Mouse (Mus musculus) embryonic facial prominence, embryonic 13.5 days (tissue): ENCODE data around the gene Dao. TPM values are rescaled to one million over a fixed set of nuclear protein-coding genes. Genes with fewer than 3 reads are reported as not detected.
A peak's percentile ranks its signal among the peaks of the same experiment; 100 is the strongest.

ENCODE experiments used
- ATAC-seq: fragments of 200-750 bp; cut with Nextera tagmentation; 2 replicates; pipeline ENCODE4 v1.8.0; 2017; ENCODE audit warnings: low read depth; ENCODE audit not compliant: insufficient number of reproducible peaks, insufficient read depth, low FRiP score, low TSS enrichment
- H3K27ac ChIP-seq: fragments of 300-500 bp; sonication (generic); 2 replicates; pipeline ENCODE4 v1.5.1; 2015; ENCODE audit warnings: moderate library complexity, mild to moderate bottlenecking, inconsistent platforms
- H3K27me3 ChIP-seq: fragments of 300-500 bp; sonication (generic); 2 replicates; pipeline ENCODE4 v1.6.1; 2015; ENCODE audit warnings: mild to moderate bottlenecking, inconsistent platforms
- H3K36me3 ChIP-seq: fragments of 300-500 bp; sonication (generic); 2 replicates; pipeline ENCODE4 v1.6.1; 2015; ENCODE audit warnings: mild to moderate bottlenecking, inconsistent platforms
- H3K4me1 ChIP-seq: fragments of 300-500 bp; sonication (generic); 2 replicates; pipeline ENCODE4 v1.6.1; 2015; ENCODE audit warnings: inconsistent platforms
- H3K4me2 ChIP-seq: fragments of 300-500 bp; sonication (generic); 2 replicates; pipeline ENCODE4 v1.6.1; 2015; ENCODE audit warnings: moderate library complexity, mild to moderate bottlenecking, inconsistent platforms
- H3K4me3 ChIP-seq: fragments of 300-500 bp; sonication (generic); 2 replicates; pipeline ENCODE4 v1.5.1; 2015; ENCODE audit warnings: mild to moderate bottlenecking, inconsistent platforms
- H3K9ac ChIP-seq: fragments of 300-500 bp; sonication (generic); 2 replicates; pipeline ENCODE4 v1.6.1; 2015; ENCODE audit warnings: mild to moderate bottlenecking, inconsistent platforms
- H3K9me3 ChIP-seq: fragments of 300-500 bp; sonication (generic); 2 replicates; pipeline ENCODE4 v1.6.1; 2016; ENCODE audit warnings: inconsistent platforms
- WGBS: fragments of 180-500 bp; shearing (Covaris S2); methylation state at CpG from one replicate; pipeline ENCODE4 v1.1.7; 2015; ENCODE audit warnings: mixed read lengths; 5-methylcytosine and 5-hydroxymethylcytosine counted together
- polyA plus RNA-seq: library from polyadenylated mRNA; unstranded; fragments of >200 nt; fragmentation: Nextera tagmentation; extraction: Ambion mirVana; gene quantifications from 2 replicates; pipeline ENCODE4 v1.2.1, GENCODE M21; 2015

Dao gene
- polyA plus RNA-seq, 1 experiment from 2014 or later = not detected

GRCm38 (mm10) chr5:113999382-113999781, 4.1 kb upstream of the Dao start:
- Histone ChIP-seq H3K9me3 (no peaks in the 10 kb centered on the region), H3K27me3 (no peaks in the 10 kb centered on the region), H3K4me2 (no peak overlapping the region), H3K4me1 (peaks cover 7% of the 10 kb centered on the region), H3K27ac (no peak overlapping the region), H3K9ac (no peak overlapping the region), H3K4me3 (no peak overlapping the region), H3K36me3 (no peaks in the 10 kb centered on the region)
- no peak for ATAC-seq
- WGBS = 57% methylated on average over 5 of the region's 5 CpGs

GRCm38 (mm10) chr5:114004573-114004972, 1.1 kb downstream of the Dao start:
- WGBS = 83% methylated on average over 11 of the region's 11 CpGs
- H3K4me2 ChIP-seq = no peak overlapping the region
- H3K4me3 ChIP-seq = no peak overlapping the region
- no peak overlapping the region for H3K9ac ChIP-seq
- no peaks in the 10 kb centered on the region for H3K36me3 ChIP-seq
- no peak for ATAC-seq
- H3K4me1 ChIP-seq = no peaks in the 10 kb centered on the region
- no peaks in the 10 kb centered on the region for H3K27me3 ChIP-seq
- H3K9me3 ChIP-seq = no peaks in the 10 kb centered on the region
- no peak overlapping the region for H3K27ac ChIP-seq

DNA sequence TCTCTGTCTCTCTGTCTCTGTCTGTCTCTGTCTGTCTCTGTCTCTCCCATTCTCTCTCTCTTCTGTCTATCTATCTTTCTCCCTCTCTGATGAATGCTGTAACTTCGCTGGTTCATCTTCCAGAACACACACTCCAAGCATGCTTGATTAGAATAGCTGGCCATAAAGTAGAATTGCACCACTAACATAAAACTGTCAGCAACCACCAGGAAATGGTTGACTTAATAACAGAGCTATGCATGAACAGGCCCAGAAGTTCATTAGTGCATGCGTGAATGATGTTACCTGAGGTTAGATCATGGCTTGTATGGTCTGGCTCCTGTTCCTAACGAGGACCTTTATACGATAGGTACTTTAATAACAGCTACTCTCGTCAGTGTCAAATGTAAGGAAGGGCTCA, 1.6 kb downstream of the Dao start:
- 83% methylated on average over 5 of the region's 5 CpGs for WGBS
- H3K36me3 ChIP-seq = no peaks in the 10 kb centered on the region

GRCm38 (mm10) chr5:114006974-114007373, 3.5 kb downstream of the Dao start:
- Histone ChIP-seq H3K4me2 (no peak overlapping the region), H3K27ac (no peak overlapping the region), H3K9me3 (no peaks in the 10 kb centered on the region), H3K4me3 (no peak overlapping the region), H3K9ac (no peak overlapping the region), H3K36me3 (no peaks in the 10 kb centered on the region), H3K4me1 (no peaks in the 10 kb centered on the region), H3K27me3 (no peaks in the 10 kb centered on the region)
- no peak for ATAC-seq
- 70% methylated on average over 4 of the region's 4 CpGs for WGBS

More for the DNA sequence above, 1.6 kb downstream of the Dao start:
- no peaks in the 10 kb centered on the region for H3K9me3 ChIP-seq
- no peak overlapping the region for H3K4me2 ChIP-seq
- H3K27me3 ChIP-seq = no peaks in the 10 kb centered on the region
- no peaks in the 10 kb centered on the region for H3K4me1 ChIP-seq
- ATAC-seq = no peak
- H3K9ac ChIP-seq = no peak overlapping the region
- no peak overlapping the region for H3K27ac ChIP-seq
- no peak overlapping the region for H3K4me3 ChIP-seq

DNA sequence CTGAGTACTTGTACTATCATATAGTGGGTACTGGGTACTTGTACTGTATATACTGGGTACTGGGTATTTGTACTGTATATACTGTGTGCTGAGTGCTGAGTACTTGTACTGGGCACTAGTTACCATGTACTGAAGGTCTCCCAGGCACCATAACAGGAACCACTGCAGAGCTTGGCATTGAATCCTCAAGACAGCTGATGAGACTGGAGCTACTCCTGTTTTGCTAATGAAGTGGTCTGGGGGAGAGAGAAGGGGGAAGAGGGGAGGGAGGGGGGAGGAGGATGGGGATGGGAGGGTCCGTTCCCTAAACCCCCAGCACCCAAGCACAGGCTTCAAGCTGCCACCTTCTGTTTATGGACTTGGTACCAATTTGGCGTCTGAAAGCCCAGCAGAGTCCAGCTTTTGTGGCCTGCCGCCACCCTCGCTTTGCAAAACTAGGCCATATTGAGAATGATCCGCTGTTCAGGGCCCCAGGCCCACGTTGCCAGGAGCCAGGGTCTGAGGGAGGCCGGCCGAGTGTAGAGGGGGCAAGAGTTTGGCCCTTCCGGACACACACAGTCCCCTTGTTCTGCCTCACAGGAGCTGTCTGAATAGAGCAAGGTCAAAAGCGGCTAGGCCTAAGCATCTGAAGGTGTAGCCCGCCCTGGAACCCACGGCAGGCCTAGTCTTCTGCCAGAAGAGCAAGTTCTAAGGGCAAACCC, 4.4 kb downstream of the Dao start:
- H3K4me3 ChIP-seq = no peak overlapping the region
- no peaks in the 10 kb centered on the region for H3K36me3 ChIP-seq
- no peaks in the 10 kb centered on the region for H3K4me1 ChIP-seq
- no peaks in the 10 kb centered on the region for H3K9me3 ChIP-seq
- H3K27ac ChIP-seq = no peak overlapping the region
- no peaks in the 10 kb centered on the region for H3K27me3 ChIP-seq
- H3K4me2 ChIP-seq = no peak overlapping the region
- H3K9ac ChIP-seq = no peak overlapping the region
- 75% methylated on average over 12 of the region's 12 CpGs for WGBS
- no peak for ATAC-seq

- Histone ChIP-seq H3K9me3 (no peaks in the 10 kb centered on the region), H3K9ac (no peak overlapping the region), H3K27me3 (no peaks in the 10 kb centered on the region), H3K4me1 (no peaks in the 10 kb centered on the region), H3K36me3 (no peaks in the 10 kb centered on the region), H3K4me3 (no peak overlapping the region), H3K4me2 (no peak overlapping the region), H3K27ac (no peak overlapping the region)
- 68% methylated on average over 4 of the region's 4 CpGs for WGBS
- ATAC-seq = no peak
Observed at GRCm38 (mm10) chr5:114009049-114009448, 5.5 kb downstream of the Dao start.

GRCm38 (mm10) chr5:114015121-114015520, 11.6 kb downstream of the Dao start:
- H3K9ac ChIP-seq = no peak overlapping the region
- no peaks in the 10 kb centered on the region for H3K27me3 ChIP-seq
- no peaks in the 10 kb centered on the region for H3K4me1 ChIP-seq
- H3K9me3 ChIP-seq = no peaks in the 10 kb centered on the region
- H3K4me2 ChIP-seq = no peak overlapping the region
- no peak overlapping the region for H3K4me3 ChIP-seq
- 67% methylated on average over 7 of the region's 7 CpGs for WGBS
- H3K27ac ChIP-seq = no peak overlapping the region
- H3K36me3 ChIP-seq = no peaks in the 10 kb centered on the region
- ATAC-seq = no peak

- Histone ChIP-seq H3K9ac (no peak overlapping the region), H3K27ac (no peak overlapping the region), H3K4me3 (no peak overlapping the region), H3K9me3 (no peaks in the 10 kb centered on the region), H3K36me3 (no peaks in the 10 kb centered on the region), H3K4me1 (peaks cover 6% of the 10 kb centered on the region; the same call in 1 of the 2 replicates), H3K4me2 (no peak overlapping the region), H3K27me3 (no peaks in the 10 kb centered on the region)
- no peak for ATAC-seq
- WGBS = 56% methylated on average over 6 of the region's 6 CpGs
Observed at GRCm38 (mm10) chr5:114024390-114024789, 20.9 kb downstream of the Dao start.

DNA sequence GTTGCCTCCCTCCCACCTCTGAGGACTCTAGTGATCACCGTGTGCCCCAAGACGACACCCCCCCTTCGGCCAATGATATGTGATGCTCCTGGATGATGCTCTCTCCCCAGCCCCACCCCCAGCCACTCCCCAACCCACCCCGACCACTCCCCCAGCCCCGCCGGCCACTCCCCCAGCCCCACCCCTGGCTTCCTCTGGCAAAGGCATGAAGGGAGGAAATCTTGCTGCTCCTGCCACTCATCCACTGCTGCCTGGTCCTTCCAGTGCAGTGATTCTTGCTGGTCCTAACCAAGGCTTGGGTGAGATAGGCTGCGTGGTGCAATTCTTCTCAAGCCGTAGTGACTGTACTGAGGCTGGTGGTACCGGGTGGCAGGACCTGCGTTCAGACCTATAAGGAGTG, 21.4 kb downstream of the Dao start:
- H3K4me1 ChIP-seq = peaks cover 6% of the 10 kb centered on the region; the same call in 1 of the 2 replicates
- no peak overlapping the region for H3K27ac ChIP-seq
- no peaks in the 10 kb centered on the region for H3K27me3 ChIP-seq
- H3K36me3 ChIP-seq = no peaks in the 10 kb centered on the region
- no peaks in the 10 kb centered on the region for H3K9me3 ChIP-seq
- ATAC-seq = no peak
- H3K9ac ChIP-seq = no peak overlapping the region
- peak overlapping the region; percentile 22 for H3K4me2 ChIP-seq
- 8% methylated on average over 9 of the region's 10 CpGs for WGBS
- no peak overlapping the region for H3K4me3 ChIP-seq

GRCm38 (mm10) chr5:114027217-114027944, 23.9 kb downstream of the Dao start:
- H3K4me3 ChIP-seq = no peak overlapping the region
- H3K27ac ChIP-seq = no peak overlapping the region
- H3K36me3 ChIP-seq = no peaks in the 10 kb centered on the region
- H3K9ac ChIP-seq = no peak overlapping the region
- H3K9me3 ChIP-seq = no peaks in the 10 kb centered on the region
- no peak overlapping the region for H3K4me2 ChIP-seq
- no peaks in the 10 kb centered on the region for H3K27me3 ChIP-seq
- ATAC-seq = no peak
- WGBS = 85% methylated on average over 12 of the region's 12 CpGs
- peaks cover 6% of the 10 kb centered on the region; the same call in 1 of the 2 replicates for H3K4me1 ChIP-seq

GRCm38 (mm10) chr5:114028111-114028510, 24.6 kb downstream of the Dao start:
- no peaks in the 10 kb centered on the region for H3K9me3 ChIP-seq
- no peak overlapping the region for H3K9ac ChIP-seq
- no peak overlapping the region for H3K4me2 ChIP-seq
- no peaks in the 10 kb centered on the region for H3K36me3 ChIP-seq
- no peak overlapping the region for H3K27ac ChIP-seq
- no peak overlapping the region for H3K4me3 ChIP-seq
- ATAC-seq = no peak
- 86% methylated on average over 12 of the region's 12 CpGs for WGBS
- H3K4me1 ChIP-seq = peaks cover 6% of the 10 kb centered on the region; the same call in 1 of the 2 replicates
- H3K27me3 ChIP-seq = no peaks in the 10 kb centered on the region

DNA sequence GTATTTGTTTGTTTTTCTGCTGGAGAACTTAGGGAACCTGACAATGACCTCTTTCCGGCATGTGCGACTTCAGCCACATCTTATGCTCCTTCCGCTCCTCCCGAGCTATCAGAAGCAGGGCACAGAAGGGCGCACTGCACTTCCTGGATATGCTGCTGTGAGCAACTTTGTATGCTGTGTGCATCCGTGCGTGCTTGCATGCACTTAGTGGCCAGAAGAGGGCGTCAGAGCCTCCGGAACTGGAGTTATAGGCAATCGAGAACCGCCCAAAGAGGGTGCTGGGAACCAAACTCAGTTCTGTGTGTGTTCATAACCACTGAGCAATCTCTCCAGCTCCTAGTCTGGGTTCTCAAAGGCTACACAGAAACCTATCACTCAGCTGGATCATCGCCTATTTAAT, 27.1 kb downstream of the Dao start:
- Histone ChIP-seq H3K27me3 (no peaks in the 10 kb centered on the region), H3K36me3 (no peaks in the 10 kb centered on the region), H3K4me2 (no peak overlapping the region), H3K4me1 (0 out of 2 replicates have a peak, but pooled peaks cover 2% of the 10 kb centered on the region), H3K4me3 (no peak overlapping the region), H3K9me3 (no peaks in the 10 kb centered on the region), H3K9ac (no peak overlapping the region), H3K27ac (no peak overlapping the region)
- 89% methylated on average over 12 of the region's 12 CpGs for WGBS
- no peak for ATAC-seq
